Mouse (Mus musculus): ENCODE measurements around the gene Rbfox3. TPM values are rescaled to one million over a fixed set of nuclear protein-coding genes. Genes with fewer than 3 reads are reported as not detected.
A peak's percentile ranks its signal among the peaks of the same experiment; 100 is the strongest.

The Rbfox3 gene
- polyA plus RNA-seq, 1 experiment = 108 TPM

GRCm38 (mm10) chr11:118570164-118570563 is 341.2 kb downstream of the Rbfox3 start:
- peak in 1 of 2 experiments; percentile 44 for DNase-seq (ENCODE audit: extremely low spot score in 1 of 2, low spot score in 1 of 2)

- peak in 1 of 2 experiments; percentile 53 for DNase-seq (ENCODE audit: extremely low spot score in 1 of 2, low spot score in 1 of 2)
Observed at GRCm38 (mm10) chr11:118569571-118570062, 341.8 kb downstream of the Rbfox3 start.

- no peak for DNase-seq (ENCODE audit: extremely low spot score in 1 of 2, low spot score in 1 of 2)
Observed at GRCm38 (mm10) chr11:118563877-118564276, 347.5 kb downstream of the Rbfox3 start.

- DNase-seq (ENCODE audit: extremely low spot score in 1 of 2, low spot score in 1 of 2) = no peak
Observed at GRCm38 (mm10) chr11:118562847-118563246, 348.6 kb downstream of the Rbfox3 start.

- DNase-seq (ENCODE audit: extremely low spot score in 1 of 2, low spot score in 1 of 2) = peak in 1 of 2 experiments; percentile 63
Observed at GRCm38 (mm10) chr11:118558193-118558592, 353.2 kb downstream of the Rbfox3 start.

- DNase-seq (ENCODE audit: extremely low spot score in 1 of 2, low spot score in 1 of 2) = no peak
Observed at GRCm38 (mm10) chr11:118555631-118556030, 355.8 kb downstream of the Rbfox3 start.

GRCm38 (mm10) chr11:118554542-118554941 is 356.9 kb downstream of the Rbfox3 start:
- no peak for DNase-seq (ENCODE audit: extremely low spot score in 1 of 2, low spot score in 1 of 2)

GRCm38 (mm10) chr11:118553926-118554325 is 357.5 kb downstream of the Rbfox3 start:
- no peak for DNase-seq (ENCODE audit: extremely low spot score in 1 of 2, low spot score in 1 of 2)

- no peak for DNase-seq (ENCODE audit: extremely low spot score in 1 of 2, low spot score in 1 of 2)
Observed at GRCm38 (mm10) chr11:118553001-118553400, 358.4 kb downstream of the Rbfox3 start.

GRCm38 (mm10) chr11:118552478-118552877 is 358.9 kb downstream of the Rbfox3 start:
- DNase-seq (ENCODE audit: extremely low spot score in 1 of 2, low spot score in 1 of 2) = peak in 1 of 2 experiments; percentile 65

- DNase-seq (ENCODE audit: extremely low spot score in 1 of 2, low spot score in 1 of 2) = no peak
Observed at GRCm38 (mm10) chr11:118551705-118552104, 359.7 kb downstream of the Rbfox3 start.

- no peak for DNase-seq (ENCODE audit: extremely low spot score in 1 of 2, low spot score in 1 of 2)
Observed at GRCm38 (mm10) chr11:118550773-118551520, 360.4 kb downstream of the Rbfox3 start.

GRCm38 (mm10) chr11:118548242-118548641 is 363.2 kb downstream of the Rbfox3 start:
- no peak for DNase-seq (ENCODE audit: extremely low spot score in 1 of 2, low spot score in 1 of 2)

GRCm38 (mm10) chr11:118546269-118546668 is 365.1 kb downstream of the Rbfox3 start:
- no peak for DNase-seq (ENCODE audit: extremely low spot score in 1 of 2, low spot score in 1 of 2)

- DNase-seq (ENCODE audit: extremely low spot score in 1 of 2, low spot score in 1 of 2) = no peak
Observed at GRCm38 (mm10) chr11:118545690-118546089, 365.7 kb downstream of the Rbfox3 start.

GRCm38 (mm10) chr11:118544564-118544963 is 366.8 kb downstream of the Rbfox3 start:
- DNase-seq (ENCODE audit: extremely low spot score in 1 of 2, low spot score in 1 of 2) = no peak

GRCm38 (mm10) chr11:118542906-118543305 is 368.5 kb downstream of the Rbfox3 start:
- no peak for DNase-seq (ENCODE audit: extremely low spot score in 1 of 2, low spot score in 1 of 2)

GRCm38 (mm10) chr11:118540411-118541026 is 370.9 kb downstream of the Rbfox3 start:
- DNase-seq (ENCODE audit: extremely low spot score in 1 of 2, low spot score in 1 of 2) = no peak

GRCm38 (mm10) chr11:118538008-118538407 is 373.4 kb downstream of the Rbfox3 start:
- DNase-seq (ENCODE audit: extremely low spot score in 1 of 2, low spot score in 1 of 2) = no peak

GRCm38 (mm10) chr11:118534382-118535092 is 376.9 kb downstream of the Rbfox3 start:
- DNase-seq (ENCODE audit: extremely low spot score in 1 of 2, low spot score in 1 of 2) = peak in 1 of 2 experiments; percentile 40

- no peak for DNase-seq (ENCODE audit: extremely low spot score in 1 of 2, low spot score in 1 of 2)
Observed at GRCm38 (mm10) chr11:118530313-118530712, 381.1 kb downstream of the Rbfox3 start.
